Mouse (Mus musculus) retina, postnatal 7 days (tissue): ENCODE measurements around the gene Ptprr.

Experiments
- DNase-seq: peaks from one replicate; pipeline ENCODE4 v3.0.0-alpha.2; 2012; ENCODE audit warnings: low read depth, low spot score

The Ptprr gene

DNA sequence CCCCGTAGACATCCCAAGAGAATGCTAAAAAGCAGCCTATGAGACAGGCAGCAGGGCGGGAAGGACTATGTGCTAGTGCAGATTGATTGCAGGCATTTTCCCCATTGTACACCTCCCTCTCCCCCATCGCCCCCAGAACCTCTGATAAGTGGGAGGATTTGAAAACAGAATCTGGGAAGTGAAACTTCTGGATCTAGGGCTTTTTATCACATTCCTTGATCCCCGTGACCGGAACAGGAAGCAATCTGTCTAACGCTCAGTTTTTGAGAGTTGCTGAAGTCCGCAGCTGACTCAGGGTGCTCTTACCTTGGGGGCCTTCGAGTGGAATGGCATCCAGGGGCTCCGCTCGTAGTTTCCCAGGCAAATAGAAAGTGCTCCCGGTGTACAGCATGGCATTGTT is 246.5 kb downstream of the Ptprr start:
- DNase-seq = no peak

- DNase-seq = no peak
Measured at GRCm38 (mm10) chr10:116266561-116267433, 248.8 kb downstream of the Ptprr start.

DNA sequence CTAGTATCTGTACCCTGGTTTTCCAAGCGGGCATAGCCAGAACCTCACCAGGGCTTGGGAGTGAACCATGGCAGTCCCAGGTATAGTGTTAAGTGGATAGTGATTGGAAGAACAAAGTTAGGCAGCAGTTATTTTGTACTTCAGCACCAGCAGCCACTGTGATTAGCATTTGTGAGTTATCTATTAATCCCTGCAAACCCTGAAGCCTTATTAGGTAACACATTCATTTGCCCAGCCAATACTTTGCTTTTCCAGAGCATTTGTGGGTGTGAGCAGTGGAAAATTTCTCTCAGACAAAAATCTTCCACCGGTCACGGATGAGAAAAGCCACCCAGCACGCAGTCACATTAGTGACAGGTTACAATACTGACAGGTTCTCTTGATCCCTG is 249.4 kb downstream of the Ptprr start:
- DNase-seq = no peak

GRCm38 (mm10) chr10:116268343-116268742 is 250.3 kb downstream of the Ptprr start:
- DNase-seq = no peak

DNA sequence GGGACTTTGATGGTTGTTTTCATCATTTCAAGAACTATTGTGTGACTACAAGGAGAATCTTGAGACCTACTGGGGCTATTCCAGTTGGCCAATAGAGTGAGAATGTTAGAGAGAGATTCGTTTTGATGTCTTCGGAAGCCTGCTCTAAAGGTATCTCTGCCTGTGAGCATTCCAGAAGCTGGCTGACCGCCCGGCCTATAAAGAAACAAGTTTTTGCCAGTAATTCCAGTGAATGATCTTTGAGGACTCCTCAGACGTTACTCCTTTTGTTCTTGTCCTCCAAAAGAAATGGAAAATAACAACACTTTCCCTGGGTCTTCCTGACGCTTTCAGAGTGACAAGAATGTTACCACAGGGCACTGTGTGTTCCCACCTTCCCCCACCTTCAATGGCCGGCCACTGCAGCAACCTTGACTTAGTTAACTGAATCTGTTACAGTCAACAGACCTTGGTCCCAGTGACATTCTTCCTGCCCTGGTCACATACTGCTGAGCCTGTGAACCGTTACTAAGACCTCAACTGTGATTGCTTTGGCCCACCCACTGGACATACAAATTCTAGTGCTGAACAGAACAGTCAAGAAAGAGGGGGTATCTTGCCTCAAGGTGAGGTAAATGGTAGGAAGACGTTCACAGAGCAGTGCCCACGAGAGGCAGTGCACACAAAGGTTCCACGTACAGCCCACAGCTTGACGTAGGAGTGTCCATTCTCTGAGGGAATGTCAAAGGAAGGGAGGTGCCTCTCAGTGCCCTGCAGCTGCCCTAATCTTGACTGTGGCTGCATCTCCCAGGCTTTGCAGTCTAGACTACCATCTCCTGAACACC is 252.8 kb downstream of the Ptprr start:
- no peak for DNase-seq

DNA sequence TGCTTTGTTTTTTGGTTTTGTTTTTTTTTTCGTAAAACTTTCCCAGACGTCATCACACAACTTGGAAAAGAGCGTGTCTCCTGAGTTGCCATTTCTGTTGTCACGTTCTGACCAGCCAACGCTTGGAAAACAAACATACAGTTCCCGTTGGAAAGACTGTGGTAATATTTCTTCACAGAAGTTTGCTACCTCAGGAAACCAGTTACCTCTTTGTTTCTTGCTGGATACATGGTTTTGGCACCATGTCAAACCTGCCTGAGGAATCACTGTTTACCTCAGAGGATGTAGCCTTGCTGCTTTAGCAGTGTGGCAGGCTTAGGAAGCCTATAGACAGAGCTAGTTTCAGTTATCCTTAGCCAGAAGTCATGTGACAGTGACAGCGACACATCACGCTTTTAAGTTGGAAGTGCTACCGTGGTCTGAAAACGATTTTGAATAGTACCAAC is 253.5 kb downstream of the Ptprr start:
- no peak for DNase-seq

DNA sequence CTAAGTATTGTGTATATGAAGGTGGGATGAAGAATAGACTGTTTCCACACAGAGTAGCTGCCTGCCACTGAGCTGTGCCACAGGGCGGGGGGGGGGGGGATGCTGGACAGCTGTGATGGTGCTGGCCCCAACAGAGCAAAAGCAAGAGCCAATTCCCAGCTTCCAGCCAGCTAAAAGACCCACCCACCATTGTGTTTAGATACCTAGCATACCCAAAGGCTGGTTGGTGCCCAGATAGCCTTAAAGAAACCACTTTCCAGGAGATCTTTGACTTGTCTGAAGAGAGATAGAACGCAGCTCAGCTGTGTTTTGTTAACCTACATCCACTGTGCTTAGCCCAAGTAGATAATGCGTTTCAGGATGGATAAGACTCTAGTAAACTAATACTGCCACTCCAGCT is 254.1 kb downstream of the Ptprr start:
- DNase-seq = no peak

DNA sequence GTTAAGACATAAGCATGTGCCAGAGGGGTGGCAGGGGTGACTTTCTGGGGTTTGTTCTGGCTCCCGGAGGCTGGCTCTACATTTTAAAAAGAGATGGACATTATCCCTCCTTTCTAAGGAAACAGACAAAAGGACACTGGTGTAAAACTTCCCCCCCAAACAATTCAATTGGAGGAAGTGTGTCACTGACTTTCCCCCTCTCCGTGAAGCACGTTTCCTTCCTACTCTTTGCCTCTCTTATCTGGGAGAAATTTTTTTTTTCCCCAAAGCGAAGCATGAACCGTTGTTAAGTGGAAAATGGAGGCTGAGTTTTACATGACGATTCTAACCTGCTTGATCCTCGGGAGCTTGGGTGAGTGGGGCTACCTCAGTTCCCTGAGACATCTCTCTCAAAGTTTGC is 257.3 kb downstream of the Ptprr start, which contains the start of gene Ptprb:
Gene Ptprb, plus strand, starts transcription at position 244 of the 400 bp plus-strand sequence.
- no peak for DNase-seq

DNA sequence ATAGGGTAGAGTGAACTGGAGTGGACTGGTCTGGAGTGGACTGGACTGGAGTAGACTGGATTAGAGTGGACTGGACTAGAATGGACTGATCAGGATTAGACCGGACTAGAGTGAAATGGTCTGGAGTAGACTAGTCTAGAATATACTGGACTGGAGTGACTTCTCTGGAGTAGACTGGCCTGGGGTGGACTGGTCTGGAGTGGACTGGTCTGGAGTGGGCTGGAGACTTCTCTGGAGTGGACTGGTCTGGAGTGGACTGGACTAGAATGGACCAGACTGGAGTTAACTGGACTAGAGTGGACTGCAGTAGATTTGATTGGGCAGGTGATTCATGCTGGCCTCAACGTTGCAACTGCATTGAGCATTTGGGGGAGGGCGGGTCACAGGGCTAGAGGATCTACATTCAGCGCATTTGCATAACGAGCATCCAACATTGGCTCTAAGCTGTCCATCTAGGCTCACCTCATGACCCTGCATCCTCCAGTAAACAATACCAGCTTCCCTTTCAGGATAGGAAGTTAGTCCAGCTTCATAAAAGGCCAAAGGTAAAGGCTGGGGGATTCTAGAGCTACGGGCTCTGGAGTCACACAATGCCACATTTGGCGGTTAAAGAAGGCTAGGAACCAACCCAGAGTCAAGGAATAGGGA is 268.8 kb downstream of the Ptprr start:
- no peak for DNase-seq

DNA sequence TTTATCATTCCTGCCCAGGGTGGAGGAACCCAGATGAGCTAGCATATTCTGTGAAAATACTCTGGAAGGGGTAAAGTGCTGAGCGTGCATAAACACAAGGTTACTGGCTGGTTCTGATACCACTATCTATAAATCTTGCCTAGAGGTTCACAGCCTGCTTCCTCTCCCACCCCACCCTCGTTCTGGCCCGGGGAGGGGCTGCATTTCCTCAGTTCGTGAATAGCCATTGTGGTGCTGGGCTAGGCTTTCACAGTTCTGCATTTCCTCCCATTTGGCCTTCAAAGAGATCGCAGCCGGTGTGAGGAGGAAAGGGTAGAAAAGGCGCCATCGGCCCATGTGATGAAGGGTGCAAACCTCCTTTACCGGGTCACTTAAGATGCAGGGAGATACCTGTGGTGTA is 270.1 kb downstream of the Ptprr start:
- DNase-seq = no peak

- no peak for DNase-seq
Measured at GRCm38 (mm10) chr10:116290483-116290882, 272.5 kb downstream of the Ptprr start.

DNA sequence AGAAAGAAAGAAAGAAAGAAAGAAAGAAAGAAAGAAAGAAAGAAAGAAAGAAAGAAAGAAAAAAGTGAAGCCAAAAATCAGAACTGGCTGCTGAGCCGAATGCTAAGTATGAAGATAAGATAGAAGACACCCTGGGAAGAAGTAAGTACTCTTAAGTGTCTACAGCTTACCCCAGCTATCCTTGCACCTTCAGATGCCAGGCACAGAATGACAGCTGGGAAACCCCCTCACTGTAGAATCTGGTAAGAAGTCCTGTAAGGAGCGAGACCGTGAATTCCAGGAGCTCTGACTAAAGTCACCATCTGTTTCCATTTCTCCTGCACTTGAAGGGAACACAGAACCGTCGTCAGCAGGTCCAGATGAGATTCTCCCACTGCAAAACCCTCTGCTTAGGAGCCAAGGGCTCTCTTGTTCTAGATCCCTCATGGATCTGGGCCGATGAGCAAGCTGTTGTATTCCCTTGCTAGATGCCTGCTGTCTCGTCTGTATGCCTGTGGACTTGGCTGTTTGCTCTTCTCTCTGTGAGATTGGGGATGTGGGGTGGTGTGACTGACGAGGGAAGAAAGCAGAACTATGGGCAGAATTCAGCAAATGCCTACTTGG is 273.2 kb downstream of the Ptprr start:
- no peak for DNase-seq

GRCm38 (mm10) chr10:116296439-116296838 is 278.4 kb downstream of the Ptprr start:
- DNase-seq = no peak

DNA sequence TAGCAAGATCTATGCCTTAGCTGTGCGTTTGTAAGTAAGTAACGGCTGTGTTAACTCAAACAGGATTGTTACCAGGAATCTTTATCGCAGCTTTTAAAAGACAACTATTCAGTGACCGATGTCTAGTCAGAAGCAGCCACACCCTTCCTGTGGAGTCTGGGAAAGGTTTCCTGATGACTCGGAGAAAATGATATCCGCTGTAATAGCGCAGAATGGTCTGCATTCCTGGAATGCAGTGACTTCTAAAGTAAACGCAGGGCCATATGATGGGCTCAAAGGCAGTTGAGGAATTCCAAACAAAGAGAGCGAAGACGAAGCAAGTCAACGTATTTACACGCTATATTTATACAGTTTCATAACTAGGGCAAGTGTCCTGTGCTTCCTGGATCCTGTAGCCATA is 279.8 kb downstream of the Ptprr start:
- DNase-seq = no peak

DNA sequence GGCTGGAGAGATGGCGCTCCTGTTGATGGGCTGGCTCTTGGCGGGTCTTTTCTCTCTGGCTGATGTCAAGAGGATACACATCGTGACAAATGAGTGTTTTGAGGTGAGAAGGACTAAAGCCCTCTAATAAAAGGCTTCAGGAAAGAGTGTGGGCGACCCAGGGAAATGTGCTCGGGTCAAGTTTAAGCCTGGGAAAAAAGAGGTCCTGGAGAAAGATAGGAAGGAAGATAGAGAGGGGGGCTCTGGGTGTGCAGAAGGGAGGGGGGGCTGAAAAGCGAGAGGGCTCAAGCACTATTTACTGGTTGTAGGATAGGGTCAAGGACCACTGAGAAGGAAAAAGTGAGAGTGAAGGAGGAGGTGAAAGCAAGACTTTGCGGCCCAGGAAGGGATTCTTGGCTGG is 282.8 kb downstream of the Ptprr start:
- DNase-seq = no peak

DNA sequence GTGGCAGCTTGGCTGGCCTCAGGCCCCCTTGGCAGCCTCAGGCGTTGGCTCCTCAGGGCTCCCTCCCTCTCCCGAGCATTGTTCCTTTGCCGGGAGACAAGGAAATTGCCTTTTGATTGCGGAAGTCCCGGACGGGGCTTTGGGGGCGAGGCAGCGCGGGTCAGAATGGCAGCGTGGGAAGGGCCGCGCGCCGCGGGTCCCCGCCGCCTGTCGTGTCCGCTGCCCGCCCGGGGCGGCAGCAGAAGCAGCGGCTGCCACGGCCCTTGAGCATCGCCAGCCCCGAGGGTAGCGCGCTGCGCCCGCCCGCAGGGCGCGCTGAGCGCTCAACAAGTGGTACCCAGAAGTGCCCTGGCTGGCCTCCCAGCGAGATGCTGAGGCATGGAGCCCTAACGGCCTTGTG is 283.2 kb downstream of the Ptprr start:
- DNase-seq = no peak

DNA sequence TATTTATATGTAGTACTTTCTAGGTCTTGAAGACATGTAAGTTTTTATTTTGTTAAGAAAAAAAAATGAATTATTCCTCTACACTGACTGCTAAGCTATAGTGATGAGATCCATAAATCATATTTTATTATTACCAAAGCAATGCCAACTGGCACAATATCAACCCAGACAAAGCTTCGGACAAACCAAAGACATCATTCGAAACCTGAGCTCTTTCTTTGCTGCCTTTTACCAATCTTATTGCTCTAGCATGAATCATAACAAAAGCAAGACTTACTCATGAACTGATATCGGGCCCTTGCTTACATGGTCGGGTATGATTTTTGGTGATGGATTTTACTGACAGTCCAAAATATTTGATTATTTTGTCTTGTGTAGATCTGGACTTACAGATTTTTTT is 286.3 kb downstream of the Ptprr start:
- DNase-seq = no peak

DNA sequence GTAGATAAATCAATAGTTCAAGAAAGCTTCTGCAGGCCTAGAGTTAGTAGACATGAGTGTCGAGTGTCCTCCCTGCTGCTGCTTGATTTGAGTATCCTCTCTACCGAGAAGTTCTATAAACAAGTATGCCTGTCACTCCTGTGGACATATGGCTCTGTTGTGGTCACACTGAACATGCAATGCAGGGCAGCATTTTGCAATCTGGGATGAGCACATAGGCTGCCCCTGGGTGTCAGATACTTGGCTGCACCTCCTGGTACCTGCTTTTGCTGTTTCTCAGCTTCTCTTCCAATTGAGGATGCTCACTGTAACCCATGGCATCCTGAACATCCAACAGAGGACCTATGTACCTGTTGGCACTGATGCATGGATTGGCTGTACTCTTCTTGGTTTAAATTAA is 291.4 kb downstream of the Ptprr start:
- no peak for DNase-seq

DNA sequence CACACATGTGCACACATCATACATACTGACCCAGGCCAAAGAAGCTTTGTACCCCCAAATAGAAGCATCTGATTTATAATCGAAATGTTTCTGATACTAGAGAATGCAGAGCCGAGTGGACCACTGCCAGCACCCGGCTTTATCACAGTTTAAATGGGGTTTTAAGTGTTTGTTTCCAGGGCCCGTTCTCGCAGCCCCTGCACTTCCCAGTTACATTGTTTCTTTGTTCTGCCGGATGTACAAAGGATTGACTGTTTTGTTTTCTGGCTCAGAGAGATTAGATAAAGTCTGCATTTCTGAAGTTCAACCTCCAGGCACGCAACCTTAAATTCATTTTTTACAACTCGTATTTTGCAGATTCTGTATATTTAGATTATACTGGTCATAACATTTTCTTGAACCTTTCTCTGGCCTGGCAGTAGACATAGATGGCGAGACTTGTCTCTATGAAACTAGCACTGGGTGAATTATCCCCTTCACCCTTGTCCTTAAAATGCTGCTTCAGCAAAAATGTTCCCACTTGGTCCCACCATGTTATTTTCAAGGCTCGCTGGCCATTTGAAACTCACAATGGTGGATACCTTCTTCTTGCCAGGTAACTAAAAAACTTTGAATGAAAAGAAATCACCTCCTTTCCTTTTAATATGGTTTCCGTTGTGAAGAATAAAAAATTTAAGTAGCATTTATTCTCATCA is 292.6 kb downstream of the Ptprr start:
- no peak for DNase-seq

- peak; percentile 56 for DNase-seq
Measured at GRCm38 (mm10) chr10:116319246-116319645, 301.2 kb downstream of the Ptprr start.
